Mouse (Mus musculus): ENCODE data around the gene Antxr1.

The Antxr1 gene

GRCm38 (mm10) chr6:87244117-87245100 lies 91.2 kb downstream of the Antxr1 start:
- DNase-seq = peak; percentile 56

- no peak for DNase-seq
Observed at GRCm38 (mm10) chr6:87237260-87237659, 98.4 kb downstream of the Antxr1 start.

- DNase-seq = no peak
Observed at GRCm38 (mm10) chr6:87236061-87236460, 99.6 kb downstream of the Antxr1 start.

- DNase-seq = no peak
Observed at GRCm38 (mm10) chr6:87233111-87233510, 102.5 kb downstream of the Antxr1 start.

GRCm38 (mm10) chr6:87230041-87230440 lies 105.6 kb downstream of the Antxr1 start:
- DNase-seq = no peak

GRCm38 (mm10) chr6:87227940-87228339 lies 107.7 kb downstream of the Antxr1 start:
- no peak for DNase-seq

- no peak for DNase-seq
Observed at GRCm38 (mm10) chr6:87226315-87226714, 109.3 kb downstream of the Antxr1 start.

GRCm38 (mm10) chr6:87225286-87225685 lies 110.3 kb downstream of the Antxr1 start:
- DNase-seq = no peak

GRCm38 (mm10) chr6:87222854-87223631 lies 112.6 kb downstream of the Antxr1 start:
- DNase-seq = no peak

- DNase-seq = no peak
Observed at GRCm38 (mm10) chr6:87219061-87219992, 116.3 kb downstream of the Antxr1 start.

GRCm38 (mm10) chr6:87216114-87216591 lies 119.5 kb downstream of the Antxr1 start:
- DNase-seq = no peak

GRCm38 (mm10) chr6:87213262-87213661 lies 122.4 kb downstream of the Antxr1 start:
- no peak for DNase-seq

- DNase-seq = no peak
Observed at GRCm38 (mm10) chr6:87211551-87211950, 124.1 kb downstream of the Antxr1 start.

- DNase-seq = peak; percentile 46
Observed at GRCm38 (mm10) chr6:87207373-87207982, 128.1 kb downstream of the Antxr1 start.

- no peak for DNase-seq
Observed at GRCm38 (mm10) chr6:87206790-87207189, 128.8 kb downstream of the Antxr1 start.

- DNase-seq = no peak
Observed at GRCm38 (mm10) chr6:87203467-87203866, 132.2 kb downstream of the Antxr1 start.

- no peak for DNase-seq
Observed at GRCm38 (mm10) chr6:87203065-87203464, 132.6 kb downstream of the Antxr1 start.

- no peak for DNase-seq
Observed at GRCm38 (mm10) chr6:87202048-87202605, 133.5 kb downstream of the Antxr1 start.

GRCm38 (mm10) chr6:87189755-87190154 lies 145.9 kb downstream of the Antxr1 start:
- no peak for DNase-seq

- peak; percentile 26 for DNase-seq
Observed at GRCm38 (mm10) chr6:87186988-87187387, 148.6 kb downstream of the Antxr1 start.

- no peak for DNase-seq
Observed at GRCm38 (mm10) chr6:87184418-87184817, 151.2 kb downstream of the Antxr1 start.

- DNase-seq = no peak
Observed at GRCm38 (mm10) chr6:87183981-87184380, 151.6 kb downstream of the Antxr1 start.
